Comparison of ENCODE assay signal across 27 mouse cellular contexts in the genomic region with DNA sequence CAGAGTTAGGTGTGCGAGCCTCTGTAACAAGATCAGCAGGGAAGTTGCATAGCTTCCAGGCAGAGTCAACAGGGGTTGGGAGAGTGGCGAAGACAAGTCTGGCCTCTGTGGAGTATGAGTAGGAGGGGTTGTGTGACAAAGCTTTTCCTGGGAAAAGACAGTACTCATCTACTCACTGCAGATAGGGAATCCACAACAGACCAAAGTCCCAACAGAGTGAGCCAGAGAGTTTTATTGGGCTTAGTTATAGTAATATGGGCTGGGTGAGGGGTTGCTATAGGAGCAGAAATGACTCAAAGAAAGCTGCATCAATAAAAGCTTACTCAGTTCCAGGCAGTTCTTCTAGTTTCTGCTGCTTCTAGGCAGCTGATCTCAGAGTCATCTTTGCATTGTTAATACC. TPM values are rescaled to one million over a fixed set of nuclear protein-coding genes. Genes with fewer than 3 reads are reported as not detected.
"Had no signal": no experiment of that assay in that cellular context is flagged by ENCODE, and none has a peak within 500 bp of the region (broad histone marks: within the 10 kb centered on the region; RNA-seq: fewer than 3 reads in every experiment).

No protein-coding gene starts in this region.

- H3K27me3 ChIP-seq: heart, embryonic 13.5 days; heart, embryonic 15.5 days; hindbrain, embryonic 12.5 days; limb, embryonic 12.5 days; liver, embryonic 12.5 days had no signal

- H3K4me1 ChIP-seq: heart, embryonic 13.5 days; heart, embryonic 15.5 days; hindbrain, embryonic 12.5 days; limb, embryonic 10.5 days; limb, embryonic 12.5 days had no signal

- ATAC-seq: hindbrain, embryonic 16.5 days; inflammation-experienced regulatory T-cells, adult 6 months; liver, embryonic 12.5 days had no signal

- H3K4me3 ChIP-seq: heart, adult 2 months; heart, embryonic 13.5 days; heart, embryonic 15.5 days; hindbrain, embryonic 12.5 days; layer of hippocampus, adult 2 months; left cerebral cortex, adult 2 months; limb, embryonic 10.5 days; limb, embryonic 12.5 days; liver, embryonic 12.5 days had no signal

- H3K9me3 ChIP-seq: heart, embryonic 13.5 days; heart, embryonic 15.5 days; hindbrain, embryonic 12.5 days; limb, embryonic 10.5 days; limb, embryonic 12.5 days; liver, embryonic 12.5 days had no signal

- H3K36me3 ChIP-seq: heart, embryonic 13.5 days; heart, embryonic 15.5 days; hindbrain, embryonic 12.5 days; limb, embryonic 10.5 days; limb, embryonic 12.5 days had no signal

- DNase-seq: gastrocnemius, postnatal 14 days; gastrocnemius, postnatal 36 days; heart, adult 2 months; heart, postnatal 14 days; heart, postnatal 36 days; kidney, adult 18-20 months; kidney, adult 8-10 months; kidney, postnatal 14 days; kidney, postnatal 36 days; liver had no signal

- H3K9ac ChIP-seq: heart, embryonic 13.5 days; heart, embryonic 15.5 days; hindbrain, embryonic 12.5 days; hindbrain, embryonic 14.5 days; limb, embryonic 12.5 days; liver, embryonic 12.5 days; liver, embryonic 14.5 days had no signal

- H3K27ac ChIP-seq: heart, adult 2 months; heart, embryonic 13.5 days; heart, embryonic 15.5 days; hindbrain, embryonic 12.5 days; hindbrain, embryonic 14.5 days; kidney, postnatal 0 days; layer of hippocampus, adult 2 months; left cerebral cortex, adult 2 months; limb, embryonic 10.5 days; limb, embryonic 12.5 days; liver, embryonic 12.5 days; liver, embryonic 14.5 days had no signal

- H3K4me2 ChIP-seq: heart, embryonic 11.5 days; heart, embryonic 13.5 days; heart, embryonic 15.5 days; hindbrain, embryonic 12.5 days; hindbrain, embryonic 14.5 days; limb, embryonic 12.5 days; liver, embryonic 12.5 days had no signal

RNA-seq across cellular contexts. Expression of a gene that starts 49.2 kb away (rescaled TPM):
- total RNA-seq: hematopoietic stem cell, adult 5-6 weeks had no signal
- polyA plus RNA-seq: heart, postnatal 0 days; inflammation-experienced regulatory T-cells, adult 6 months; liver, embryonic 12.5 days; liver, embryonic 14.5 days; liver, embryonic 16.5 days had no signal
